Mouse (Mus musculus): ENCODE measurements around the gene Ptcd1.
A peak's percentile ranks its signal among the peaks of the same experiment; 100 is the strongest.
"Not testable (repeated sequence)": the region's sequence is repeated elsewhere in the genome, so short reads cannot be mapped to it uniquely, and the experiment has no call there.

Gene Ptcd1

DNA sequence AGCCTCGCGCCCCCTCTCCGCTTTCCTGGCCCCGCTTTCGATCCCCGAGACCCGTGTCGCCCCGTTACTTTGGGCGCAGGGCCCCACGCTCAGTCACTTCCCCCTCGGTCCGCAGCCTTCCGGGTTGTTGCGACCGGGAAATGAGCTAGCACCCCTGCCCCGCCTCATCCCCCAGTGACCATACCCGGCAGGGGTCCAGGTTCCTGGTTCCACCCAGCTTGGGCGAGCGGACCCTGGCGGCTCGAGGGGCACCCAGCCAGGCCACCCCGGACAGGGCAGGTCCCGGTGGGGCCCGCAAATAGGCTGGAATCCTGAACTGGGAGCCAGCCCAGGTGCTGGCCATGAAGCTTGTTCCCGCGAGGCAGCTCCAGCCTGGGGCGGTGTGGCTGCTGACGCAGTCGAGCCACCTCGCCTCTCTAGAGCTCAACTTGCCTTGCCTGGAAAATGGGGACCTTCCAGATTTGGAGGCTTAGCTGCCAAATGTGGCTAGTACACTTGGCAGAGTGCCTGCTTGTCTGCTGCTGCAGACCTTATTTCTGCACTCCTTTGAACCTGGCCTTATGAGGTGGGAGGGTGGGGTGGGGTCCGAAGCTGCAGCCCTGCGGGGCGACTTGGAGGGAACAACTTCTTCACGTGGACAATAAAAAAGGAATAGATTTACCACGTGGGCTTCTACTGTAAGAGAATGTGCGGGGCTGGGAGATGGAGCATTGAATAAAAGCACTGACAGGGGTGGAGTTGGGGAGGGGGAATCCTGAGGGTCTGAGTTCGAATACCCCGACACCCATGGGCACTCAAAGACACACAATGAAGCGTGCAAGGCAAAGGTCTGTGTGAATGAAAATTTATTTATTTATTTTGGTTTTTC lies 52.1 kb downstream of the Ptcd1 start:
- DNase-seq (ENCODE audit: low spot score), result peak; percentile 63

DNA sequence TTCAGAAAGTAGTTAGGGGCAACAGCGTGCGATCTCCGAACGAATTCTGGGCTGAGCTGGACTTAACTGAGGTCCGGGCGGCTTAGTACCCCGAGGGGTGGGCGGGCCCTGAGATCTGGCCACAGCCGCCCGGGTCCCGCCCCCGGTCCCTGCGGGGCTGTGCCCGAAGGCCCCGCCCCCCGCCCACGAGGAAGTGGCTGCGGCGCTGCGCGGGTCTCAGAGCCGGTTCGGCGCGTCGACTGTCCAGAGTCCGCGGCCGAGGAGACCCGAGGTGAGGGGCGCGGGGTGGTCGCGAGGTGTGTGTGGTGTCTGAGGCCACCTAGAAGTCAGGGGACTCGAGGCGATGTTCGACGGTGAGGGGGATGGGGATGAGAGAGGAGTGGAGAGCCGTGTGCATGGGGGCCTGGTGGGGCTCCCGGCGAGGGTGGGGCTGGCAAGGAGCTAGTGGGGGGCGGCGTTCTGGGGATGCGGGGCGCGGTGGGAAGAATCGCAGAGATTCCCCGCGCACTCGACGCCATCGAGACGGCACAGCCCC lies 52.8 kb downstream of the Ptcd1 start, which contains the start of gene Arpc1b:
Gene Arpc1b (plus strand): TSS at position 145 of the 535 bp plus-strand sequence.
- peak; percentile 75 for DNase-seq (ENCODE audit: low spot score)

DNA sequence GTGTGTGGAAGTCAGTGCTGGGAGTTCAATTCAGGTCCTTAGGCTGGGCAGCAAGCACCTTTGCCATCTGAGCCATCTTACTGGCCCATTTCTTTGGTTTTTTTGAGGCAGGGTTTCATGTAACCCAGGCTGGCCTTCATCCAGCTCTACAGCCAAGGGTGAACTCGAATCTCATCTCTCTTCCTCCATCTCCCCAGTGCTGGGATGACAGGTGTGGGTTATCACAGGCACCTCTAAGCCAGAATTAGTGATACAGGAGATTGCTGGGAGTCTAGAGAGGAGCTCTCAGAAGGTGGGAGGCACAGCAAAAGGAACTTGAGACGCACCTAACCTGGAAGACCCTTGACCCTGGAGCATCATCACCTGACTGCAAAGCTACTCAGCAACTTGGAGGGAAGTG lies 53.5 kb downstream of the Ptcd1 start:
- no peak for DNase-seq (ENCODE audit: low spot score)

DNA sequence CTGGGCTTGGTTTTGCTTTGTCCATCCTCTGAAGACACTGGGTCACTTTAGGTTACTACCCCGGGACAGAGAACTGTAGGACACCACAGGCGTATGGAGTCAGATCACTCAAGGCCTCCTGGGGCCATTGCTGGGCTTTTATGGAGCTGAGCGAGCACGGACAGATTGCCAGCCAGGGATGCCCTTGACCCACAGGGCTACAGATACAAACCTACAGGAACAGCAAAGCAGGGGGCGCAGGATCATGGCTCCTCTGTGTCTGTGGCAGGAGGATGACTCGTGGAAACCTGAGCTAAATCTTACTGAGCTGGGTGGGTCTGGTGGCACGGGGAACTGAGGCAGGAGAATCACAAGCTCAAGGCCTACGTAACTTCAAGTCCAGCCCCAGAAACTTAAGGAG lies 54.3 kb downstream of the Ptcd1 start:
- no peak for DNase-seq (ENCODE audit: low spot score)

DNA sequence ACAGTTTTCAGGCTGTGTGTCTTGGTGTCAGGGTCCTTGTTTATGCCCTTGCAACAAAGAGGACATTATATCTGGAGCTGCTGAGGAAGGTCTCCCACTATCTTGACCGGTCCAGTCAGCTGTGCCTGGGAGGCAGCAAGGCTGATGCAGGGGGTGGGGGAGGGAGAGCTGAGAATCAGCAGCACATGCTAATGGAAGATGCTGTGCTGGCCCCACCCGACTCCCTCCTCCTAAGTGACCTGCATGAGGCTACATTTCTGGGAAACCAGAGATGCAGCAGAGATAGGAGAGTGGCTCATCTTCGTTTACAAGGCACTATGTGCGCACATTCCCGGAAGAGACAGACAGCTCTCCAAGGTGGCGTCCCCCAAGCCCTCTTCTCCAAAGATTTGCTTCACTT lies 56.5 kb downstream of the Ptcd1 start:
- DNase-seq (ENCODE audit: low spot score), result no peak

DNA sequence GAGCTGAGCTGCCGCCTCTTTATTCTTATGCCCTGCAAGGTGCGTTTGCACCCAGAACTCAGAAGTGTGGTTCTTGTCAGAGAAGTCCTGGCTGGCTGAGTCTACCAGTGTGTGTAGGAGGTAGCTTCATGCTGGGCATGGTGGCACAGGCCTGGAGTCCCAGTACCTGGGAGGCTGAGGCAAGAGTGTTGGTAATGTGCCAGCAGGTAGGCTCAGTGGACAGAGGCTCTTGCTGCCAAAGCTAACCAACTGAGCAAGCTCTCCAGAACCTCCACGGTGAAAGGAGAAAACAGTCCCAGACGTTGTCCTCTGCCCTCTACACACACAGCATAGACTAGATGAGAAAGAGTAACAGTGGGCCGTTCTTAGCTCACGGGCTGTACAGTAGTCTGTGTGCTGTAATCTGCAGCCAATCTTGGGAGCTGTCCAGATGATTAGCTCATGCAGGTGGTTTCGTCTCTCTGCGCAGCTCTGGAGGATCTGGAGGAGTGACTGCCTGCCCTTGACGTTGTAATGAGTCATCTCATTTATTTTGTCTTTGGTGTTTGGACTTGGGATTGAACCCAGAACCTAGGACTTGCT lies 61.1 kb downstream of the Ptcd1 start:
- DNase-seq (ENCODE audit: low spot score), result no peak

DNA sequence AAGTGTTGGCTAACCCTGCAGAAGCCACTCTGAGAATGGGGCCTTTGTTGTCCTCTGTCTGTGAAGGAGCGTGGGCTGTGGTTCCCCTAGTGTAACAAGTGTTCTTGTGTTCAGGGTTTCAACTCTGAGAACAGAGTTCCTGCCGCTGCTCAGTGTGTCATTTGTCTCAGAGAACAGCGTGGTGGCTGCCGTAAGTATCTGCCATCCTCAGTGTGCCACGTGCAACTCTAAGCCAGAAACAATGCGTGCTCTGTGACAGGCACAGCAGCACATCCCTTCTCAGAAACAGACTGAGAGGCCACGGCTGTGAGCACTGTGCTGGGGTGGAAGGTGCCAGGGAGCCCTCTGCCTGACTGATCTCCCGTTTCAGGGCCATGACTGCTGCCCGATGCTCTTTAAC lies 62.6 kb downstream of the Ptcd1 start:
- DNase-seq (ENCODE audit: low spot score), result no peak

DNA sequence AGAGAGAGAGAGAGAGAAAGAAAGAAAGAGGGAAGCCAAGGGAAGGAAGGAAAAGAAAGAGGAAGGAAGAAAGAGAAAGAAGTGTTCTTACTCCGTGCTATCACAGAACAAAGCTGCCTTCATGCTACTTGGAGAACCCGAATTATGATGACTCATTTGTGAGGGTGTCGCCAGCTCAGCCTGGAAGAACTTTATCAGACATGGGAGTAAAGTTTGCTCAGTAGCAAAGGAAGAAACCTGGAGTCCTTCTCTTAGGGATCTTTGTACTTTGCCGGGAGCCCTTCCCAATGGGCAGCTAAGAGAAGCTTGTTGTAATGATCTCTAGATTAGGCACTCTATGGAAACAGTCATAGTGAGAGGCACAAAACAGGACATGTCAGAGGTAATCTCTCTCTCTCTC lies 64.2 kb downstream of the Ptcd1 start:
- no peak for DNase-seq (ENCODE audit: low spot score)

DNA sequence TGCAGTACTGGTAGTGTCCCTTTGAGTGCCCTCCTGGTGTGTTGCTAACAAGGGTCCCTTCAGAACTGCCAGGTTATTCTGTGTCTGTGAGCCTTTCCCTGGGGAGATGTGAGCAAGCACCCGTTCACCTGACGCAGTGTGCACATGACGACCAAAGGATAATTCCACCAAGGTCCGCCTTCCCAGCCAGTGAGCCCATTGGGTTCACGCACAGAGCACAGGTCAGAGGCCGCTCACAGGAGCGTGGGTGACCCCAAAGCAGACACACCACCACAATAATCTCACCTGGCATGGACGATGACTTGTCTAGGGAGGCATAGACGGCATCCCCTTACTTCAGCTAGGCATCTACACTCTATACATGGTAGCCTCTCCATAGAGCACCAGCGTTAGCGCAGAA lies 65.5 kb downstream of the Ptcd1 start:
- DNase-seq (ENCODE audit: low spot score), result not testable (repeated sequence)

DNA sequence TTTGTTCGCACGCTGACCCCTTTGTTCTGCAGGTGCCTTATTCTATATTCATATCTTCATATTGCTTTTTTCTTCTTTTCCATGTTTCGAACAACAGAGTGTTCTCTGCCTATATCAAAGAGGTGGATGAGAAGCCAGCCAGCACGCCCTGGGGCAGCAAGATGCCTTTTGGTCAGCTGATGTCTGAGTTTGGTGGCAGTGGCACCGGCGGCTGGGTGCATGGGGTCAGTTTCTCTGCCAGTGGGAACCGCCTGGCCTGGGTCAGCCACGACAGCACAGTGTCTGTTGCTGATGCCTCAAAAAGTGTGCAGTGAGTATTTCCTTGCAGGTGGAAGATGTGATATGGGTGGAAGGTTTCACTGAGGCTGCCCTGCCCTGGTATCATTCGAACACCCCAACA lies 65.9 kb downstream of the Ptcd1 start:
- no peak for DNase-seq (ENCODE audit: low spot score)

DNA sequence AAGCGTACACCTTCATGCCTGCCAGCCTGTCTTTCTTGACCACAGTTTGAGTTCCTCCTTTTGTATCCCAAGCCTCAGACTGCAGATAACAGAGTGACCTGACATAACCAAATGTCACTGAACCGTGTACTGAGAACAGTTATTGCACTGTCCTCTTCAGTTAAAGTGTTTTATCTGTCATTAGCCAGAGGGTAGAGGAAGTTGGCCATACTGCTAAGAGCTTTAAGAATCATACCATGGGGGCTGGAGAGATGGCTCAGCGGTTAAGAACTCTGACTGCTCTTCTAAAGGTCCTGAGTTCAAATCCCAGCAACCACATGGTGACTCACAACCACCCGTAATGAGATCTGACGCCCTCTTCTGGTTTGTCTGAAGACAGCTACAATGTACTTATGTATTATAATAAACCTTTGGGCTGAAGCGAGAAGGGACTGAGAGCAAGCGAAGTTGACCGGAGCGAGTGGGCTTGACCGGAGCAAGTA lies 68.5 kb downstream of the Ptcd1 start:
- DNase-seq (ENCODE audit: low spot score), result no peak

All from urinary bladder, postnatal 25 days (tissue).